9 mouse cellular contexts compared by ENCODE assay signal in genomic region chr7:123214365-123215075, GRCm38 (mm10). TPM values are rescaled to one million over a fixed set of nuclear protein-coding genes. Genes with fewer than 3 reads are reported as not detected.
DNase-seq lines count a peak whose midpoint lies in the region; ATAC-seq lines count a peak whose summit lies in the region.
"Had no signal": no experiment of that assay in that cellular context is flagged by ENCODE, and none has a peak within 500 bp of the region (broad histone marks: within the 10 kb centered on the region; RNA-seq: fewer than 3 reads in every experiment).

Slc5a11 (plus strand) TSS chr7:123214780.

- no peak within 1 kb of the TSS for H3K4me2 ChIP-seq in hindbrain, embryonic 14.5 days (replicated peaks)
- no peak within 1 kb of the TSS for H3K4me2 ChIP-seq in midbrain, embryonic 13.5 days (replicated peaks)

- peak; percentile 26 for DNase-seq in hindbrain, embryonic 10.5 days (ENCODE audit: low spot score)
- no peak for DNase-seq in hindbrain, embryonic 14.5 days (ENCODE audit: low spot score)
- no peak for DNase-seq in embryonic facial prominence, embryonic 10.5 days (ENCODE audit: low spot score)
- peak; percentile 81 for DNase-seq in kidney, adult 18-20 months
- no peak for DNase-seq in cerebellum, postnatal 25 days
- DNase-seq in spleen, postnatal 36 days (ENCODE audit: low spot score in 2 of 2): no peak

- no peaks in the 10 kb centered on the region for H3K27me3 ChIP-seq in hindbrain, embryonic 10.5 days (ENCODE audit: insufficient read depth, poor library complexity, severe bottlenecking)
- H3K27me3 ChIP-seq in hindbrain, embryonic 14.5 days (ENCODE audit: control insufficient read depth, insufficient read depth, low read length): no peaks in the 10 kb centered on the region
- no peaks in the 10 kb centered on the region for H3K27me3 ChIP-seq in embryonic facial prominence, embryonic 10.5 days (replicated peaks; ENCODE audit: low read depth, poor library complexity, severe bottlenecking)
- no peaks in the 10 kb centered on the region for H3K27me3 ChIP-seq in midbrain, embryonic 13.5 days

- no peak for ATAC-seq in hindbrain, embryonic 14.5 days (ENCODE audit: low FRiP score)
- ATAC-seq in midbrain, embryonic 13.5 days: no peak
- ATAC-seq in activated CD4-positive, CD25-positive, alpha-beta regulatory T cell, adult 4 months: no peak

- no peaks in the 10 kb centered on the region for H3K9me3 ChIP-seq in hindbrain, embryonic 10.5 days
- H3K9me3 ChIP-seq in hindbrain, embryonic 14.5 days (ENCODE audit: control insufficient read depth, low read length): no peaks in the 10 kb centered on the region
- H3K9me3 ChIP-seq in embryonic facial prominence, embryonic 10.5 days: no peaks in the 10 kb centered on the region
- no peaks in the 10 kb centered on the region for H3K9me3 ChIP-seq in midbrain, embryonic 13.5 days

- no peak within 1 kb of the TSS for H3K4me3 ChIP-seq in hindbrain, embryonic 10.5 days
- H3K4me3 ChIP-seq in hindbrain, embryonic 14.5 days (replicated peaks; ENCODE audit: low read length): no peak within 1 kb of the TSS
- H3K4me3 ChIP-seq in embryonic facial prominence, embryonic 10.5 days: no peak within 1 kb of the TSS
- H3K4me3 ChIP-seq in midbrain, embryonic 13.5 days (replicated peaks): no peak within 1 kb of the TSS
- H3K4me3 ChIP-seq: left cerebral cortex, adult 2 months had no signal

- H3K9ac ChIP-seq in hindbrain, embryonic 14.5 days: no peak within 1 kb of the TSS
- peak within 1 kb of the TSS; percentile 33; the same call in 1 of the 2 replicates for H3K9ac ChIP-seq in midbrain, embryonic 13.5 days (replicated peaks)

- H3K36me3 ChIP-seq in hindbrain, embryonic 10.5 days: no peaks in the 10 kb centered on the region
- H3K36me3 ChIP-seq in hindbrain, embryonic 14.5 days (replicated peaks; ENCODE audit: control insufficient read depth, insufficient read depth): no peaks in the 10 kb centered on the region
- no peaks in the 10 kb centered on the region for H3K36me3 ChIP-seq in embryonic facial prominence, embryonic 10.5 days (replicated peaks)
- H3K36me3 ChIP-seq in midbrain, embryonic 13.5 days: no peaks in the 10 kb centered on the region

- H3K27ac ChIP-seq in hindbrain, embryonic 10.5 days: peak within 1 kb of the TSS; percentile 63
- H3K27ac ChIP-seq in hindbrain, embryonic 14.5 days: no peak within 1 kb of the TSS
- peak within 1 kb of the TSS; percentile 36; the same call in 1 of the 2 replicates for H3K27ac ChIP-seq in embryonic facial prominence, embryonic 10.5 days (replicated peaks)
- H3K27ac ChIP-seq in midbrain, embryonic 13.5 days: no peak within 1 kb of the TSS
- H3K27ac ChIP-seq: left cerebral cortex, adult 2 months had no signal

- peaks cover 39% of the 10 kb centered on the region for H3K4me1 ChIP-seq in hindbrain, embryonic 10.5 days (replicated peaks)
- H3K4me1 ChIP-seq in hindbrain, embryonic 14.5 days (replicated peaks; ENCODE audit: control insufficient read depth, insufficient read depth, low read length): no peaks in the 10 kb centered on the region
- peaks cover 13% of the 10 kb centered on the region for H3K4me1 ChIP-seq in embryonic facial prominence, embryonic 10.5 days
- peaks cover 11% of the 10 kb centered on the region for H3K4me1 ChIP-seq in midbrain, embryonic 13.5 days (replicated peaks)

- WGBS in hindbrain, embryonic 10.5 days: 31% methylated on average over 8 of the region's 8 CpGs
- 39% methylated on average over 8 of the region's 8 CpGs for WGBS in hindbrain, embryonic 14.5 days
- 33% methylated on average over 8 of the region's 8 CpGs for WGBS in embryonic facial prominence, embryonic 10.5 days
- 29% methylated on average over 8 of the region's 8 CpGs for WGBS in midbrain, embryonic 13.5 days

RNA-seq across cellular contexts. Expression of gene Slc5a11, which starts in this region (rescaled TPM):
- 0.08 and 0.34 TPM in 2 replicates for polyA plus RNA-seq in hindbrain, embryonic 10.5 days (2016; fragmentation: Nextera tagmentation; extraction: Ambion mirVana)
- not detected in 2 replicates for polyA plus RNA-seq in hindbrain, embryonic 14.5 days (2014; fragmentation: Nextera tagmentation; extraction: Ambion mirVana)
- polyA plus RNA-seq in embryonic facial prominence, embryonic 10.5 days (2016; fragmentation: Nextera tagmentation; extraction: Ambion mirVana): 0.30 TPM in 1 of 2 replicates, not detected in the other
- 0.13 and 0.34 TPM in 2 replicates for polyA plus RNA-seq in midbrain, embryonic 13.5 days (2015; fragmentation: Nextera tagmentation; extraction: Ambion mirVana)
- polyA plus RNA-seq in activated CD4-positive, CD25-positive, alpha-beta regulatory T cell, adult 4 months (2017; shearing (Covaris generic)): under 1 TPM in 1 of 2 experiments, not detected in 1; 0.54 TPM

Comparison
In these comparisons a context has a peak if more than half of its experiments do, and no peak if none do; other contexts are left out.
1. Peak in DNase-seq and H3K27ac ChIP-seq in hindbrain, embryonic 10.5 days; RNA of the gene not detected or under 1 TPM.